Mouse (Mus musculus): ENCODE measurements around the gene Cst13. TPM values are rescaled to one million over a fixed set of nuclear protein-coding genes. Genes with fewer than 3 reads are reported as not detected.

Gene Cst13
- total RNA-seq, 1 experiment from 2014 or later = not detected

DNA sequence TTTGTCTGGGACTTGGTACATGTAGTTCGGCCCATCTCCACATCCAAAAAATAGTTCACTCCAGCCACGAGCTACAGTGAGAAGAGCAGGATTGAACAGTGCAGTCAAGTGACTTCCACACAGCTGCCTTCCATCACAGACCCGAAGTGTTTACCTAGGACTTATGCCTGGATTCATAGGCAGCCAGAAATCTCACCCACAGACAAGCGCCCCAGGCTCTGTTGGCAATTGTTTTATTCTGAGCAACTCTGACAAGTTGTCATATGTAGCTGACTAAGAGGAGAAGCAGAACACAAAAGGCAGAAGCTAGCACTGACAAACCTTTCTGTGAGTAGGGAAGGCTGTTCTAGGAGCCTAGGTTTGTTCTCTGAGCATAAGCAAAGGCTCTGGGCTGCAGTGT is 53.0 kb downstream of the Cst13 start:
- no peak for ATAC-seq (ENCODE audit: extremely low read depth, insufficient number of reproducible peaks, low FRiP score, poor library complexity, severe bottlenecking)

DNA sequence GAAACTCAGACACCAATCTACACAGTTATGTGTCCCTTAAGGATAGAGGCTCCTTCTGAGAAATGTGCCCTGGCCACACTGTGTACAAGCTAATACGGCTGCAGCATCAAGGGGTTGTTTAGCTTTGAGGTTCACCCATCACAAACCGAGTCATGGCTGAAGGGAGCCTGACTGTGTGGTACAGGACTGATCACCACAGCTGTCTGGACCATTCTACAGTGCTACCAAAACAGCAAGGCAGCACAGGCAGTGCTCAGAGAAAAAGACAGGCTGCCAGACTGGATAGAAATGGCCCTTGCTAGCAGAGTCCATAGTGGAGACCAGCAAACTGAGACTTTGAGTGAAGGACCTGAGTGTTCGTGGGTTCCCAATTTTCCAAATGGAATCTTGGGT is 54.3 kb downstream of the Cst13 start:
- ATAC-seq (ENCODE audit: extremely low read depth, insufficient number of reproducible peaks, low FRiP score, poor library complexity, severe bottlenecking) = no peak

DNA sequence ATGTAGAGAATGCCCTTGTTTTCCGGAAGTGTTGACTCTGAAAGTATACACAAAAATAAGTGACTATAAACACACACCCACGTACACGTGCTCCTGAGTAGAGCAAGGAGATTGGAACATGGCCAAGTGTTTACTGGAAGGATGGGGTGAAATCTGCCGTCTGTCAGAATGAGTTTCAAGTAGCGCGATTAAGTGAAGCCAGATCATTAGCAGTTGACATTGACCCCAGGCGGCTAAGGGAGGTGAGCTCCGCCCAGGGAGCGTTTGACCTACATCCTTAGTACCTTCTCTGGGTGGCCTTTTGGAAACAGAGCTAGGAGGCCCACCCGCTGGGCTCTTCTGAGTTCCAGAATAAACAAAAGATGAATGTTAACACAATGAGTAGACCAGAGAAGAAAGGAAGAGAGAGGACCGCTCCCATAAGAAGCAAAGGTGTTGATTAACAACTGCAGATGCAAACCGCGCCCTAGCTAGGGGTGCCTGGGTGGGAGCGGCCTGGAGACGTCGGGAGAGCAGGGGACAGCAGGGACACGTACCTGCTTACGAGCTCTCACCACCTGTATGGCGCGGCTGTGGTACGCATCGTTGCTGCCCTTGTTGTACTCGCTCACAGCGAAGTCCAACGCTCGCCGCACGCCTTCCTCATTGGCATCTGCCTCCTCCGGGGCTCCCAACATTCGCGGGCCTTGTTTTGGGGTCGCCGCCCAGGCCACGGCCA is 54.9 kb downstream of the Cst13 start:
- ATAC-seq (ENCODE audit: extremely low read depth, insufficient number of reproducible peaks, low FRiP score, poor library complexity, severe bottlenecking) = peak; percentile 13; the same call in 1 of the 2 replicates

DNA sequence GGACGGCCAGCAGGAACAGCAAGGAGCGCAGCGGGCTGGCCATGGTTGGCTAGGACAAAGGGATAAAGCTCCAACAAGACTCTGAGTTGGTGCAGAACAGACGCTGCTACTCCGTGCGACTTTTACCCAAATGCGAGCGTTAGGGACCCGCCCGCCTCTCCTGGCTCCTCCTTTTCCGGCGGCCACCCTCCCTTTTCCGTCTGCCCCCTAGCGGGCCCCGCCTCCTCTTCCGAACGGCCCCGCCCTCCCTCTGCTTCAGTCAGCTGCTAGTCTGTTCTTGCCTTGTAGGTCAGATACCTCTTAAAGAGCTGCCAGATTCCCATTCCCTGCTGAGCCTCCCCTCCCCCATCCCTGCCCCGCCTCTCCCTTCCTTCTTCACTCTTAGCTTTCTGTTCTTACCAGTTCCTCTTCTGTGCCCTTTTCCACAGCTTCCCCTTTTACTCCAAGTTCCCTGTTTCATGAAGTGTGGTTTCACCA is 55.5 kb downstream of the Cst13 start, which contains the start of gene Cst3:
Gene Cst3 (minus strand): TSS at position 358 of the 477 bp plus-strand sequence.
- ATAC-seq (ENCODE audit: extremely low read depth, insufficient number of reproducible peaks, low FRiP score, poor library complexity, severe bottlenecking) = peak; percentile 89

DNA sequence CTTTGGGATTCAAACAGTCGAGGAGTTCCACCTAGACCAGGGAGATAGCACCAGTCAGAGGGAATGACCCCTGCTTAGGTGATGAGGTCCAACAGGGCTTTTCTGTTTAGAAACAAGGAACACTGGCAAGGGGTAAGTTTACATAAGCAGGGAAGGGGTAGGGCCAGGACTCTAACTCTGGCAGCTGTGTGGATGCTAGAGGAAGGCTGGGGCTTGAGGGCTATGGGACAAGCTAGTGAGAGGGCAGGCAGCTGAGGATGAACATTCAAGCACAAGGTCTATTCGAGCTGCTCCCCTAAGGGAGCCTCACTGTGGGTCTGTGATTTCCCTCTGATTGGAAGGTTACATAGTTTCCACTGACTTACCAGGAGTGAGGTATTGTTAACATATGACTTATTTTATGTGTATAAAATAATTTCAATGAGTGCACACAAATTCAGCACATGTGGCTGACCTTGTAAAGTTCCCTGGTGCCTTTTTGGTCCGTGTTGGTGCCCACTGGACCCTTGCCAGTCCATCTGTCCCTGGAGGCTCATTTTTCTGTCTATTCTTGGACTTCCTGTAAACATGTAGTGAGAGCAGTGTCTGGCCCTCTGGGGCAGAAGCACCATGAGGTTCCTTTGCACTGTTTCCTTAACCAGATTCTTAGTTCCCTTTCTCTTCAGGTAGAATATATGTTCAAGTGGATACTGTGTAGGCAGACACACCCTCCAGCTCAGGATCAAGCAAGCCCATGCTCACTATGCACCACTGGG is 57.3 kb downstream of the Cst13 start:
- peak; percentile 5; the same call in 1 of the 2 replicates for ATAC-seq (ENCODE audit: extremely low read depth, insufficient number of reproducible peaks, low FRiP score, poor library complexity, severe bottlenecking)

DNA sequence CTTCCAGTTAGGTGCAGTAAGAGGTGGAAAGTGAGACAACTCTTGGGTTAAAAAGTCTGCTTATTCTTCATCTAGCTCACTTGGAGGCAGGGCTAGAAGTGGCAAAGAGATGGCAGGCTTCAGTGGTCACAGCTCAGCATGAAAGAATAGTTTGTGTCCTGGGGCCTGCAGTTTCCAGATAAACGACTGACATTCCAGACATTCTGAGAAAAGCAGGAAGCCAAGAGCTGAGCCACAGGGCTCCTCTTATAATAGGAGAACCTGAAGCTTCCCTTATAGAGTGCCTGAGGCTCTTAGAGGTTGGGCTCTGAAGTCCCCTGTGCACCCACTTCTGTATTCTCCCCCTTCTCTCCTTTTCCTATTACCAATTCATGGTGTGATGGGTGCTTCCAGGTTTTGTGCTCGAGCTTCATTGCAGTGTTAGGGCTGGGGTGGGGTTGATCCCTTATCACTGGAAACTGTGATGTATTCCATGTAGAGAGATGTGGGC is 58.8 kb downstream of the Cst13 start:
- ATAC-seq (ENCODE audit: extremely low read depth, insufficient number of reproducible peaks, low FRiP score, poor library complexity, severe bottlenecking) = no peak

DNA sequence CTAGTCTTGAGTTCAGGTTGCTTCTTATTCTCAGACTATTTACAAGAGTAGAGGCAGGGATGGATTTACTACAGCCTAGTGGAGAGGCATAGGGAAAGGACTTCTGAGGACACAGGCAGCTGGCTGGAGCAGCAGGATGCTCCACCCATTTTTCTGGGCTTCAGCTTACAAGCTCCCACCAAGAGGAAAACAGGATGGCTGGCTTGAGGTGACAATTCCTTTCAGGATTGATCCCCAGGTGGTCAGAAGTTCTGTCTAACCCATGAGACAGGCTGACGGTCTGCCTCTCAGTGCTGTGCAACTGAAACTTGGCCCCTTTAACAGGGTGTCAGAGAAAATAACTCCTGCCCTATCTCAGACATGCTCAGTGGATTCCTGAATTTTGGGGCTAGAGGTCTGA is 59.3 kb downstream of the Cst13 start:
- ATAC-seq (ENCODE audit: extremely low read depth, insufficient number of reproducible peaks, low FRiP score, poor library complexity, severe bottlenecking) = no peak

Other genes starting within 250 kb of the Cst13 start
- 15.1 and 22.9 TPM in 2 replicates for gene Nxt1, start 147.5 kb upstream of the Cst13 start, total RNA-seq (2017)
- gene Gzf1, start 139.1 kb upstream of the Cst13 start, total RNA-seq (2017) = 14.7 and 18.4 TPM in 2 replicates
- gene Napb, start 87.6 kb upstream of the Cst13 start, total RNA-seq (2017) = 0.12 and 0.25 TPM in 2 replicates
- gene Cstl1, start 69.7 kb upstream of the Cst13 start, total RNA-seq (2017) = not detected in 2 replicates
- gene Cst11, start 48.6 kb upstream of the Cst13 start, total RNA-seq (2017) = not detected in 2 replicates
- not detected in 2 replicates for gene 8030411F24Rik, start 38.1 kb upstream of the Cst13 start, total RNA-seq (2017)
- not detected in 2 replicates for gene Cst12, start 30.7 kb upstream of the Cst13 start, total RNA-seq (2017)
- not detected in 2 replicates for gene Cst8, start 21.3 kb upstream of the Cst13 start, total RNA-seq (2017)
- gene Cst9, start 15.1 kb downstream of the Cst13 start, total RNA-seq (2017) = not detected in 2 replicates
- gene 9230104L09Rik, start 45.0 kb downstream of the Cst13 start, total RNA-seq (2017) = not detected in 2 replicates
- gene Cst3, start 55.6 kb downstream of the Cst13 start, total RNA-seq (2017) = 355 and 365 TPM in 2 replicates
- not detected in 2 replicates for gene Gm1330, start 183.2 kb downstream of the Cst13 start, total RNA-seq (2017)
- not detected in 2 replicates for gene Gm10750, start 197.2 kb downstream of the Cst13 start, total RNA-seq (2017)

Data from neutrophil, adult 5-6 weeks (primary cell).